Mouse (Mus musculus) kidney, embryonic 15.5 days (tissue): Measurements from ENCODE around the gene Gipc3. TPM values are rescaled to one million over a fixed set of nuclear protein-coding genes. Genes with fewer than 3 reads are reported as not detected.
A peak's percentile ranks its signal among the peaks of the same experiment; 100 is the strongest.

ENCODE experiments used
- ATAC-seq: fragments of 200-750 bp; cut with Nextera tagmentation; replicated peaks from 2 replicates; pipeline ENCODE4 v1.8.0; 2017; ENCODE audit warnings: moderate TSS enrichment; ENCODE audit not compliant: low FRiP score
- H3K27ac ChIP-seq: fragments of 300-500 bp; sonication (generic); 2 replicates; pipeline ENCODE4 v1.5.1; 2015; ENCODE audit warnings: mild to moderate bottlenecking, inconsistent platforms
- H3K27me3 ChIP-seq: fragments of 300-500 bp; sonication (generic); 2 replicates; pipeline ENCODE4 v1.6.1; 2015; ENCODE audit warnings: inconsistent platforms
- H3K36me3 ChIP-seq: fragments of 300-500 bp; sonication (generic); 2 replicates; pipeline ENCODE4 v1.6.1; 2015; ENCODE audit warnings: inconsistent platforms
- H3K4me1 ChIP-seq: fragments of 300-500 bp; sonication (generic); 2 replicates; pipeline ENCODE4 v1.6.1; 2015; ENCODE audit warnings: inconsistent platforms
- H3K4me2 ChIP-seq: fragments of 300-500 bp; sonication (generic); 2 replicates; pipeline ENCODE4 v1.6.1; 2015; ENCODE audit warnings: moderate library complexity, mild to moderate bottlenecking, inconsistent platforms
- H3K4me3 ChIP-seq: fragments of 300-500 bp; sonication (generic); replicated peaks from 2 replicates; pipeline ENCODE4 v1.5.1; 2015; ENCODE audit warnings: mild to moderate bottlenecking, inconsistent platforms
- H3K9ac ChIP-seq: fragments of 300-500 bp; sonication (generic); 2 replicates; pipeline ENCODE4 v1.6.1; 2015; ENCODE audit warnings: mild to moderate bottlenecking, inconsistent platforms
- H3K9me3 ChIP-seq: fragments of 300-500 bp; sonication (generic); replicated peaks from 2 replicates; pipeline ENCODE4 v1.6.1; 2016; ENCODE audit warnings: inconsistent platforms
- WGBS: fragments of 180-500 bp; shearing (Covaris S2); methylation state at CpG from one replicate; pipeline ENCODE4 v1.1.7; 2015; ENCODE audit warnings: mixed read lengths; 5-methylcytosine and 5-hydroxymethylcytosine counted together
- polyA plus RNA-seq: library from polyadenylated mRNA; unstranded; fragments of >200 nt; fragmentation: Nextera tagmentation; extraction: Ambion mirVana; gene quantifications from 2 replicates; pipeline ENCODE4 v1.2.1, GENCODE M21; 2015

Gene Gipc3
- polyA plus RNA-seq, 1 experiment from 2014 or later, result not detected

DNA sequence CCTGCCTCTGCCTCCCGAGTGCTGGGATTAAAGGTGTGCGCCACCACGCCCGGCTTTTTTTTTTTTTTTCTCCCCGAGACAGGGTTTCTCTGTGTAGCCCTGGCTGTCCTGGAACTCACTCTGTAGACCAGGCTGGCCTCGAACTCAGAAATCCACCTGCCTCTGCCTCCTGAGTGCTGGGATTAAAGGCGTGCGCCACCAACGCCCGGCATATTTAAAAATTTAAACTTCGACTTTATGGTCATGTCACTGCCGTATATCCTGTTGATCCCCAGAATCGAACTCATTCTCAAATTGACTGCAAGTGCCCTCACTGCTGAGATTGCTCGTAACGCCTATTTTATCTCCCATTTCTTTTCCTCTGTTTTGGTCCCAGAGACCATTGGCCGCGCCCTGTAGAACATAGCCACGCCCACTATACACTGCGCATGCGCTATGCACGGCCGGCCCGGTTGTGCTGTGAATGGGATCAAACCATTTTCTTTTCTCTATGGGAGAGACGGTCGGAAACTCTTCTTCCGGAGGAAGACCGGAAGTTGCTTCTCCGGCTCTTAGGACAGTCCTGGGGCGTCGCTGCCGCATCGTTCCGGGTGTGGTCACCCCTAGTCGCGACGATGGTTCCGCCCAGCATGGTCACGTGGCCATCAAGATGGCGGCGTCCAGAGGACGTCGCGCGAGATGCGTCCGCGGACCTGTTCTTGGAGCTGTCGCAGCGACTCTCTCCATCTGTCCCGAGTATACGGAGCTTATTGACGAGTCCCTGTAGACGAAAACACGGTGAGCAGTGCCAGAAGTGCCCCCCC, 40.9 kb upstream of the Gipc3 start, which contains the start of the genes Dohh and Gm48551:
Gene Dohh (plus strand): TSS at position 627 of the 803 bp plus-strand sequence.
Gene Gm48551 (plus strand): TSS at position 665 of the 803 bp plus-strand sequence.
- Histone ChIP-seq H3K4me2 (peak within 1 kb of the TSS; percentile 90), H3K27ac (peak within 1 kb of the TSS; percentile 91), H3K27me3 (no peaks in the 10 kb centered on the region), H3K4me1 (peaks cover 23% of the 10 kb centered on the region), H3K9ac (peak within 1 kb of the TSS; percentile 83), H3K4me3 (peak within 1 kb of the TSS; percentile 96), H3K36me3 (peaks cover 34% of the 10 kb centered on the region), H3K9me3 (no peaks in the 10 kb centered on the region)
- WGBS, result 8% methylated on average over 54 of the region's 54 CpGs
- ATAC-seq, result peak; percentile 93

DNA sequence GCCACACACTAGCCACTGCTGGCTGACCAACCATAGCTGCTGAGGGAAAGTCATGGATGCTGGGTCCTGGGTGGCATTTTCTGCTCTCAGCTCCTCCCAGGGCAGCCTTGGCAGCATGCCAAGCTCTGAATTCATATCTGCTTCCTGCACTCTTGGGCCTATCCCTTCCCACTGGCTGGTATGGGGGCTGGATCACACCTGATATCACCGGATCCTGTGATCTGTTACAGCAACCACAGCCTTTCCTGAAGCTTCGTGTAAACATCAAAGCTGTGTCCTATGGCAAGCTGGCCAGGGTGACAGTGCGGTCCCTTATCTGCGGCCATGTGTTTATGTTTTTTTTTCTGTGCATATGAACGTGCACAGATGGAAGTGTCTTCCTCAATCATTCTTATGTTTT, 39.0 kb upstream of the Gipc3 start:
- Histone ChIP-seq H3K9ac (no peak overlapping the region), H3K27me3 (no peaks in the 10 kb centered on the region), H3K4me2 (no peak overlapping the region), H3K27ac (peak overlapping the region; percentile 42), H3K4me3 (no peak overlapping the region), H3K9me3 (no peaks in the 10 kb centered on the region), H3K36me3 (peaks cover 14% of the 10 kb centered on the region), H3K4me1 (peaks cover 33% of the 10 kb centered on the region)
- no peak for ATAC-seq
- 73% methylated on average over 5 of the region's 5 CpGs for WGBS

DNA sequence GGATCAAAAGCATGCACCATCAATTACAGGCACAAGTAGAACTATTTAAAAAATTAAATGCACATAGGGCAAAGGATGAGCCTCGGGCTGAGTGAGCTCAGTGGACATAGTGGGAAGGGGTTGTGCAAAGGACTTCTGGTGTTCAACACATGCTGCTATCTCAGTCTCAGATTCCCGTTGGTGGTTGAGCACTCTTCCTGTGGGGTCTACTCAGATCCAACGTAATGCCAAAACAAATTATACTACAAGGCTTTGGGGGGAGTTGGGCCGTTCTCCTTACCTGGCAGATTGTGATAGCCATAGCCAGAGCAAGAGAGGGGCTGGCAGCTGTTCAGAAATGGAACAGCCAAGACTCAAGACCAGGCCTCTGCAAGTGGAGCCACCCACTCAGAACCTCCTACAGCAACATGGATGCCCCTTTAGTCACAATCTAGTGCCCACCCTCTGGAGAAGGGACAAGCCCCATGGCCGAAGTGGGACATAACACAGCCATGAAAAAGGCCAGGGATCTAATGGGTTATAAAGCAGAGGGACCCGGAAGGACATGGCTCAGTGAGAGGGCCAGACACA, 36.8 kb upstream of the Gipc3 start:
- 88% methylated on average over 6 of the region's 6 CpGs for WGBS
- ATAC-seq, result no peak
- Histone ChIP-seq H3K9ac (no peak overlapping the region), H3K4me3 (no peak overlapping the region), H3K9me3 (no peaks in the 10 kb centered on the region), H3K36me3 (peaks cover 12% of the 10 kb centered on the region), H3K4me1 (peaks cover 40% of the 10 kb centered on the region), H3K27me3 (no peaks in the 10 kb centered on the region), H3K27ac (no peak overlapping the region), H3K4me2 (no peak overlapping the region)

DNA sequence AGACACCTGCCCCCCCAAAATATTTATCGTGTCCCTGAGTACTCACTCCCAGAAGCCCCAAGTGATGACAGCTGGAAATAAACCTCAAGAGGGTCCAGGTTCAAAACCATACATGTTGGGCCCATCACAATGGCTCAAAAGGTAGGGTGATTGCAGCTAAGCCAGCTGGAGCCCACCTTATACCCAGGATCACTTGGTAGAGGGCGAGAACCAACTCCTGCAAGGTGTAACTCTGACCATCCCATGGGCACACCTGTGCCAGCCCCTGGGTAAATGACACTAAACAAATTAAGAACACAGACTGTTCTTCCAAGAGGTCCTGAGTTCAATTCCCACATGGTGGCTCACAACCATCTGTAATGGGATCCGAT, 36.1 kb upstream of the Gipc3 start:
- H3K4me2 ChIP-seq, result peak overlapping the region; percentile 83
- peak overlapping the region; percentile 90 for H3K27ac ChIP-seq
- H3K9me3 ChIP-seq, result no peaks in the 10 kb centered on the region
- H3K36me3 ChIP-seq, result peaks cover 19% of the 10 kb centered on the region
- no peaks in the 10 kb centered on the region for H3K27me3 ChIP-seq
- ATAC-seq, result no peak
- H3K9ac ChIP-seq, result peak overlapping the region; percentile 52
- H3K4me3 ChIP-seq, result peak overlapping the region; percentile 78
- 58% methylated on average over 3 of the region's 3 CpGs for WGBS
- peaks cover 39% of the 10 kb centered on the region for H3K4me1 ChIP-seq

DNA sequence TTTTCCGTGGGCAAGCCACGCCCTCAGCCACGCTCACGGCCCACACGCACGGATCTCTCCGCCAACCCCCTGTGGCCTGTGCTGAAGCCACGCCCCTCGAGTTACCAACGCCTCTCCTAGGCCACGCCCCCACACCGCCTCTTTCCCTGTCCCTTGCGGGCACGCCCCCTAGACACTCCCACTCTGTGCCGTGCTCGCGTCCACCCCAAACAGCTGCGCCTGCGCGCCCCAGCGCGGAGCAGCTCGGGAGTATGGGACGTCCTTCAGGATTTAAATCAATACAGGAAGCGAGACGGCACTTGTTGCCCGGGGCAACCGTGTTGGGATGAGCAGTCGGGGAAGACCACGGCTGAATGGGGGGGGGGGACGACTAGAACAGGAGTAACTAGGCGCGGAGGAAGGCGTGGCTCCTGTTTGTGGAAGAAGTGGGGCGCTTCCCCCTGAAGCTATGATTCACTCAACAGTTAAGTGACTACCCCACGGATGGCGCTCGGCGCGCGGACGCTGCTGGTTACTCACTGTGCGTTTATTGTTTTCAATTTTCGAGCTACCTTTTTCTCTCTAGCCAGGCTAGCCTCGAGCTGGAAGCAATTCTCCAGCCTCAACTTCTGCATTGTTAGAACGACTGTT, 35.6 kb upstream of the Gipc3 start:
- Histone ChIP-seq H3K27ac (peak overlapping the region; percentile 90), H3K4me2 (peak overlapping the region; percentile 83), H3K4me1 (peaks cover 44% of the 10 kb centered on the region), H3K27me3 (no peaks in the 10 kb centered on the region), H3K9me3 (no peaks in the 10 kb centered on the region), H3K4me3 (peak overlapping the region; percentile 78), H3K36me3 (peaks cover 24% of the 10 kb centered on the region), H3K9ac (peak overlapping the region; percentile 88)
- WGBS, result under 1% methylated on average over 46 of the region's 46 CpGs
- peak; percentile 96 for ATAC-seq

DNA sequence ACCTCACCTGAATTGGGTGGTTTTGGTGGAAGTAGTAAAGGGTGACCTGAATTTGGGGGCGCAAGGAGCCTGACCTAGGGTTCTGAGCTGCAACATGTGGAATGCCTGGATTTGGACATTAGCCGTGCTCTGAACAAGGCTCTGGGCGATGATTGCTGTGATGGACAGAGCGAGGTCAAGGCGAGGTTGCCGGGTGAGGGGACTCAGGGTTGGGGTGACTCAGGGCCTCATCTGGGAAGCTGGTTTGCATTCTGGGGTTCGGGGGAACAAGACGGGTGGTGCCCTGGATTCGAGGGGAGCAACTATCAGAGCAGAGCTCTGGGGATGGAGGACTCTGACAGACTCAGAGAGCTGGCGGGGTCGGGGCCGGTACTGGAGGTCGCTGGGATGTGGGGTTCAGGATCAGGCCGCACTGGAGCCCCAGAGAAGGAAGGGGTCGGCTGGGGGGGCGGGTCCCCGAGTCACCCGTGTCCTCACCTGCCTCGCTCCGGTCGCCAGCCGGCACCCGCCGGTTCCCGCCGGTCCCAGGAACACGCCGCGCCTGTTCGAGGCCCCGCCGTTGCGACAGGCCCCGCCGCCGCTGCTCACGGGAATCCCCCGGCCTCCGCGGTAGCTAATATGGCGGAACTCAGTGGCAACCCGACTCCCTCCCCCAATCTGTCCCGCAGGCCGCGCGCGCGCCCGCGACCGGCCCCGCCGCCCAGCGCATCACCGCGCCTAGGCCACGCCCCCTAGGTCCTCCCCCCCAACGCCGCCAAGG, 34.9 kb upstream of the Gipc3 start, which contains the start of gene Fzr1:
Gene Fzr1 (minus strand): TSS at position 724 of the 760 bp plus-strand sequence.
- Histone ChIP-seq H3K36me3 (peaks cover 31% of the 10 kb centered on the region), H3K27me3 (no peaks in the 10 kb centered on the region), H3K9me3 (no peaks in the 10 kb centered on the region), H3K27ac (peak within 1 kb of the TSS; percentile 90), H3K9ac (peak within 1 kb of the TSS; percentile 88), H3K4me3 (peak within 1 kb of the TSS; percentile 78), H3K4me1 (peaks cover 44% of the 10 kb centered on the region), H3K4me2 (peak within 1 kb of the TSS; percentile 83)
- peak; percentile 66 for ATAC-seq
- WGBS, result under 1% methylated on average over 59 of the region's 59 CpGs

DNA sequence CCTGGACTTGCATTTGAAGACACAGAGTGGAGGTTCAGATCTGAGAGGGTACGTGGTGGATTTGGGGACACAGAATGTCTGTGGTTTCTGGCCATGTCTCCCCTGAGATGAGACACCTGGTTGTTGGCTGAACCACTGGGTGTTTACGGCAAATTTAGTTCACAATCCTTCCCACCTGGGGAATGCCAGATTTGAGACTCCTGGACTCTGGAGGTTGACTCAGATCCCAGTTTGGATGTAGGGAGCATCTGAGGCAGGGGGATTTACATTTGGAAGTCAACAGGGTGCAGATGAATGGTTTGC, 34.2 kb upstream of the Gipc3 start:
- H3K4me3 ChIP-seq, result peak overlapping the region; percentile 78
- ATAC-seq, result no peak
- H3K27ac ChIP-seq, result peak overlapping the region; percentile 69
- H3K36me3 ChIP-seq, result peaks cover 37% of the 10 kb centered on the region
- no peaks in the 10 kb centered on the region for H3K27me3 ChIP-seq
- no peaks in the 10 kb centered on the region for H3K9me3 ChIP-seq
- H3K4me2 ChIP-seq, result peak overlapping the region; percentile 83
- 38% methylated on average over 2 of the region's 2 CpGs for WGBS
- H3K9ac ChIP-seq, result peak overlapping the region; percentile 88
- H3K4me1 ChIP-seq, result peaks cover 44% of the 10 kb centered on the region

GRCm38 (mm10) chr10:81376561-81377361, 33.7 kb upstream of the Gipc3 start:
- 30% methylated on average over 6 of the region's 6 CpGs for WGBS
- peak overlapping the region; percentile 88 for H3K9ac ChIP-seq
- no peaks in the 10 kb centered on the region for H3K27me3 ChIP-seq
- peak overlapping the region; percentile 83 for H3K4me2 ChIP-seq
- H3K27ac ChIP-seq, result peak overlapping the region; percentile 69
- peaks cover 39% of the 10 kb centered on the region for H3K4me1 ChIP-seq
- peaks cover 43% of the 10 kb centered on the region for H3K36me3 ChIP-seq
- H3K4me3 ChIP-seq, result peak overlapping the region; percentile 78
- H3K9me3 ChIP-seq, result no peaks in the 10 kb centered on the region
- ATAC-seq, result no peak

DNA sequence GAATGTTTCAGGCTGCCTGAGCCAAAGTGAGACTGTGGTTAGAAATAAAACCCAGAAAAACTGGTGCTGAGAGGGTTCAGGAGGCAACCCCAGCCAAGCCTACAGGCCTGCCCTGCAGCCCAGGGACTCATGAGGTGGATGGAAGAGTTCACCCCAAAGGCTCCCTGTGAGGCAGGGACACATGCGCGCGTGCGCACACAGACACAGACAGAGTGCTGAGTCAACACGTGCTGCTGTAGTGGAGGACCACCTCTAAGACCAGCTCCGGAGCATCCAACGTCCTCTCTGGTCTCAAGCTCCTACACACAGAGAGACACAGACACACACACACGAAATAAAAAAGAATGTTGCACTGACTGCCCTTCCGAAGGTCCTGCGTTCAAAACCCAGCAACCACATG, 32.3 kb upstream of the Gipc3 start:
- Histone ChIP-seq H3K9me3 (no peaks in the 10 kb centered on the region), H3K4me3 (no peak overlapping the region), H3K9ac (no peak overlapping the region), H3K27ac (no peak overlapping the region), H3K4me1 (peaks cover 39% of the 10 kb centered on the region), H3K27me3 (no peaks in the 10 kb centered on the region), H3K36me3 (peaks cover 57% of the 10 kb centered on the region), H3K4me2 (no peak overlapping the region)
- 94% methylated on average over 10 of the region's 10 CpGs for WGBS
- no peak for ATAC-seq

- 87% methylated on average over 6 of the region's 6 CpGs for WGBS
- peaks cover 61% of the 10 kb centered on the region for H3K36me3 ChIP-seq
- no peak overlapping the region for H3K4me3 ChIP-seq
- H3K4me2 ChIP-seq, result no peak overlapping the region
- ATAC-seq, result no peak
- no peaks in the 10 kb centered on the region for H3K9me3 ChIP-seq
- H3K4me1 ChIP-seq, result peaks cover 41% of the 10 kb centered on the region
- no peak overlapping the region for H3K9ac ChIP-seq
- 0 out of 2 replicates have a peak overlapping the region, but pooled peaks have one; percentile 29 for H3K27ac ChIP-seq
- H3K27me3 ChIP-seq, result peaks cover 18% of the 10 kb centered on the region
Observed at GRCm38 (mm10) chr10:81367207-81367495, 24.1 kb upstream of the Gipc3 start.

- H3K27me3 ChIP-seq, result peaks cover 18% of the 10 kb centered on the region
- 75% methylated on average over 6 of the region's 6 CpGs for WGBS
- H3K4me3 ChIP-seq, result no peak overlapping the region
- H3K4me2 ChIP-seq, result no peak overlapping the region
- H3K9ac ChIP-seq, result no peak overlapping the region
- H3K27ac ChIP-seq, result peak overlapping the region; percentile 29; the same call in 1 of the 2 replicates
- H3K4me1 ChIP-seq, result peaks cover 45% of the 10 kb centered on the region
- H3K9me3 ChIP-seq, result no peaks in the 10 kb centered on the region
- ATAC-seq, result no peak
- peaks cover 60% of the 10 kb centered on the region for H3K36me3 ChIP-seq
Observed at GRCm38 (mm10) chr10:81366477-81367206, 23.6 kb upstream of the Gipc3 start.
